Mouse (Mus musculus): ENCODE measurements at regions not wholly inside any gene's neighbourhood (a gene's known extent, or its start where the extent isn't known, plus 50 kb on each side); places are given as distances from the start of the nearest gene placed in this dataset.

DNA sequence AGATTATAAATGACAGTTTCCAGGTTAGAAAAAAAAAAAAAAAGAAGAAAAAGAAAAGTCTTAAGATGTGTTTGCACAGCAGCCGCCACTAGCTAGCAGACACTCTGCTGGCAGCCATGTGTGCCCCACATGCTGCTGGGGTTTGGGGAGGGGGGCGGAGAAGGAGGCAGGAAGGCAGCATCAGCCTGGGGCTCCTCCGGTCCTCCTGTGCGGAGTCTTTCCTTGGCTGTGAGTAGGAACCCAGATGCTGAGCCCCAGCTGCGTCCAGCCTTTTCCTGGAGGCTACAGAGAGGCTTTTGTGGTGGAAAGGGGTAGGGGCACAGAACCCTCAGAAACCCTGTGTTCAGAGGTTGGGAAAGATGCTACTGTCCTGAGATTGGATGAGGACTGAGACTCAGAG is 169.0 kb downstream of the Gadd45g start:
- no peak for DNase-seq

DNA sequence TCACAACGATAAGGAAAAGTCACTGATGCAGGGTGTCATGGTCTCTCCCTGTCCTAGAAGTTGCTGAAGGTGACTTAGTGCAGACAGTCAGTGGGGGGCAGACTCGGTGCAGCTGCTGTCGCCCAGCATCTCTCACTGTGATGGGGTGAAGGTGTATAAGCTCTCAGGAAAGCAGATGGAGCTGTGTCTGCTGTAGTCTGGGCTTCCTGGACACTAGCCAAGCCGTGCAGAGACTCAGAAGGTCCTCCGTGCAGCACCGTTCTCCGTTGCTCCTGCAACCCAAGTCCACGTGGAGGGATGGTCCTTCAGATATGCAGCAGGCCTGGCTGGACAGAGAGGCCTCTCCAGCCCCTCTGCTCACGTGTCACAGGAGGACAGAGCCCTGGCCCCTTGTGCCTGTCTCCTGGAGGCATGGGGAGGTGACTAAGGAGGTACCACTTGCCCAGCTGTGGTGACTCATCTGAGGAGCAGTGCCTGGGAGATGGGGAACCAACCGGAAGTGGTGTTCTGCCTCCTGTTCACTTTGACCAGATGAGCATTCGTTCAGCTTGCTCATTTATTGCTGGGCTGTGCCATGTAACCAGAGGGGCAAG is 171.2 kb downstream of the Gadd45g start:
- DNase-seq = peak; percentile 59 to 61

DNA sequence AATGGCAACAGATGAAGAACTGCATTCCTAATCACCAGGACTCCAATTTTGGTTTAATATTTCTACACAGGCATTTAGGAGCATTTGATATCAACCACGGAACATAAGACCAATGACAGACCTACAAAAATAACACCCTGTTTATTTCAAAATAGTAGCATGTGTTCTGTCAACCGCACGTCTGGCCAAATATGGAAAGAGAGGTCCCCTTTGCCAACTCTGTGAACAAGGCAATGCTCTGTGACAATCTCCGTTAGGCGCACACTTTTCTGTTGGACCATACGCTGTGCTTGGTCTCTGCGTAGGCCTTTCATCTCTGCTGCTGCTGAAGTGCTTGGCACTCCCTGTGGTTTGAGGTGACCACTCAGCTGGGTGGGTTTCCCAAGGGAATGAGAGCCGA is 173.2 kb downstream of the Gadd45g start:
- no peak for DNase-seq

DNA sequence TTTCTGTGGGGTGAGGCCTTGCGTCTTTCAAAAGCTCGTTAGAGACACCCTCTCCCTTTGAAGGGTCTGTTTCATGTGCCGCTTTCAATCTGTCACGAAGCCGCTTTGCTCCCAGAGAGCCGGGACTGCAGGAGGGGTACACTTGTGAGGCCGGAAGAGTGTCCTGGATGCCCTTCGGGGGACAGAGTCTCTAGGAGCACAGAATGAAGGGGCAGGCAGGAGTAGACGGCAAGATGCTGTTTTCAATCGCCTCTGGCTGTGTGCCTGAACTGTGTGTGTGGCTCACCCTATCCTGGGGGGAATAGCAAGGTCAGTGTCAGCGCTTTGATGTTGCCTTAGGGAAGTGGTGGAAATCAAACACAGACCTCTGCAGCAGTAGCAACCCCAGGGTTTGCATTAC is 174.7 kb downstream of the Gadd45g start:
- DNase-seq = peak; percentile 69 to 70

DNA sequence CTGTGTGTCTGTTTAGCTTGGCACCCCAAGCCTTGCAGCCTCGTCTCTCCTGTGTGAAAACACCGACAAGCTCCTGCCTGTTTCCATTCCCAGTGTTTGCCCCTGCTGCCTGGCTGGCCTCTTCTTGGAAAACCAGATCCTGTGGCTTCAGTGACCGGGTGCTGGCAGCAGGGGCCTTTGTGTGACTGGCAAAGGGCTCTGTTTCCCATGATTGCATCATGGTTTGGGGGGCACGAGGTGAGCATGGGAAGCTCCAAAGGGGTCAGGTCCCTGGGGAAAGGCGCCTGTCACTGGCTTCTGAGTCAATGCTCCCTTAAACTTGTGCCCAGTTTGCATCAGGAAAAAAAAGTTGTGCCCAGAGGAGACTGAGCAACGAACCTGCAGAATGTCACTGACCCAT is 175.3 kb downstream of the Gadd45g start:
- DNase-seq = peak in 1 of 2 experiments; percentile 47

DNA sequence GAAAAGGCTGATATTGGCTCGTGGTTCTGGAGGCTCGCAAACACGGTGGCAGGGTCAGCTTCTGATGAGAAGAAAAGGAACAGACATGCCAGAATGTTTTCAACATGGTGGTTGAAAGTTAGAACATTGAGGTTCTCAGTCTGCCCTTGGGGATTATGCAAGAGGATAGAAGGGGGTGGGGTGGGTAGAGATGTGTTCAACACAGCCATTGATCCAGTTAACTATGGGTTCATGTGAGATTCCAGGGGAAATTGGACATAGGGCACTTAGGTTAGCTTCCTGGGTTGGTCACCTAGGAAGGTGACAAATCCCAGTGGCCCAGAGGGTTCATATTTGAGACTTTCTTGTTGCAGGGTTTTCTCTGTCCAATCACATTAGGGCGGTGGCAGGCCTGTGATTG is 176.1 kb downstream of the Gadd45g start:
- peak in 1 of 2 experiments; percentile 27 for DNase-seq

DNA sequence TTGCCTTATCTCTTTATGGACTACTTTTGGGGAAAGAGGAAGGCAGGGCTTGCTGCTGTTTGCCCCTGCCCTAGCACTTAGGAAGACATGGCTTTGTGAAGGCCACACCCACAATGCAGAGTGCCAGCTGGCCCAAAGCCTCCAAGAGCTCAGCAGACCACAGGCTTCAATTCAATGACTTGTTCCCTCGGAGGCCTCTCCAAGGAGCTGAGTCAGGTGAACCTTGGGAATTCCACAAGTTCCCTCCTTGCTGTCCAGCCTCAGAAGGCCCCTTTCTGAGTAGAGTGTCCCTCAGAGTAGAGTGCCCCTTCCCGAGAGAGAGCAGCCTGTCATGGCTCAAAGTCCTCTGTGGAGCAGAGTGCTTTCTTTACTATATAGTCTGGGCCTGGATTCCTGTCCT is 177.9 kb downstream of the Gadd45g start:
- DNase-seq = peak; percentile 85

DNA sequence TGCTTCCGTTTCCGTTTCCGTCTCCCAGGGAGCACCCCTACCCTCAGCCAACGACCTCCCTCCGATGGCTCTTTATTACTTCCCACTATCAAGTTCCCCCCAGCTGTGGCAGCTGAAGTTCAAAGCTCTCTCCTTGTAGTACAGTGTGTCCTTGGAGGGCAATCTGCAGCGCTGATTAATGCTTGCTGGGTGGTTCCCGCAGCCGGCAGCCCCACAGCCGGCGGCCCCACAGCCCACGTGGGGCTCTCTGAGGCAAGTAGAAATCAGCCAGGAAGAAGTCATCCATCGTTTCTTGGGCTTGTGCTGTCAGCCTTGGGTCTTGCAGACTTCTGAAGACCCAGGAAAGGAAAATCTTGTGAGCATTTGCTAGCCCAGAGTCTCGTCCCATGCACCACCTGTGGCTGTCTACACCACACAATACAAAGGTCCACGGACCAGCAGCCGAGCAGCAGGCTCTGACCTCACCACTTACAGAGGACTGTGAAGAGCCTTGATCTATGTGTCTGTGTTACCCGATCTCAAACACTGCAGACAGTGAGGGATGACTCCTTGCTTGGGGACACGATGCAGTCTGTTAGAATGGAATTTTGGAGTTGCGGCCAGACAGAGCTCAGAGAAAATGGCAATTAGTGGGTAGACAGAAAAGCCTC is 178.5 kb downstream of the Gadd45g start:
- DNase-seq = peak; percentile 79 to 85

DNA sequence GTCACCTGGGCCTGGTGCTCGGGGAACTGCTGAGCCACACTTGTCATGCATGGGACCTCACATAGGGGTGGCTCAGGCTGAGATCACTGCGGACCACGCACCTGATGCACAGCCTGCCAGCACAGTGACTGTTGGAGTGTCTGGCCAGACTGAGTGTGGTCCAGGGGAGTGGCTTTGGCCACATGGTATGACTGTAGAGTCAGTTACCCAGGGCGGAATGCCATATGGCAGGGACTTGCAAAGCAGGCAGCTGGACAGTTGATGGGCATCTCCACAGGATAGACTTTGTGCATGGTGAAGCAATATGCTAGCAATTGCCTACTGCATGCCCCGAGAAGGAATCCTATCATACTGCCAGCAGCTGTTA is 179.0 kb downstream of the Gadd45g start:
- DNase-seq = peak; percentile 71 to 73

DNA sequence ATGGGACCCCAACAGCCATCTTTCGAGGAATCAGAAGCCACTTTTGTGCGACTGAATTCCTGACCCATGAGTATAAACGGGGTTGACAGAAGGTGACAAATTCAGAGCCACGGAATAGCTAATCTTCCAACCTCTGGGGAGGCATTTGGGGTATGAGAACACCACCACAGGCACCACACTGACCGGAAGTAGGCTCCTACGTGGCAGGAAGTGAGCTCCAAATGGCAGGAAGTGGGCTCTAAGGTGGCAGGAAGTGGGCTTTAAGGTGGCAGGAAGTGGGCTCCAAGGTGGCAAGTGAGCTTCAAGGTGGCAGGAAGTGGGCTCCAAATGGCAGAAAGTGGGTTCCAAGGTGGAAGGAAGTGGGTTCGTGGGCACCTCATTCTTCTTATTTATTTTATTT is 179.8 kb downstream of the Gadd45g start:
- no peak for DNase-seq

DNA sequence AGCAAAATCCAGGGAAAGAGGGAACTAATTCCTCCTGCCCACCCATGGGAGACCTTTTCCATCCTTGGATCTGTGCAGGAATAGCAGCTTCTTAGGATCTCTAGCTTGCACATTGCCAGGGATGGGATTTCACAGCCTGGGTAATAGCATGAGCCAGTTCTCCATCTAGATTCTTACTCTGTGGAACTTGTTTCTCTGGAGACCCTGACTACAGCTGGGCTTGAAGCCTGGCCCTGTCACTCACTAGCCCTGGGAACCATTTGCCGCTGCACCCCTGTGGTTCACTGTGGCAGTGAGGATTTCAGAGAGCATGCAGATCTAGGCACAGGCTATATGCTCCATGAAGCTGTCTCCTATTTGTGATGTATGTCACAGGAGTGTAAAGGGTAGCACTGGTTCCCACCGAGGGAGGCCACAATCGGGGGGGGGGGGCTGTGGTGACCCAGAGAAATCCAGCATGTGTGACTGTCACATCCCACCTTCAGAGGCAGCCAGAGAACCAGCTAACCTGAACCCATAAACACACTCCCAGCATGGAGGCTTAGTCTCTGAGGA is 183.5 kb downstream of the Gadd45g start:
- DNase-seq = no peak

DNA sequence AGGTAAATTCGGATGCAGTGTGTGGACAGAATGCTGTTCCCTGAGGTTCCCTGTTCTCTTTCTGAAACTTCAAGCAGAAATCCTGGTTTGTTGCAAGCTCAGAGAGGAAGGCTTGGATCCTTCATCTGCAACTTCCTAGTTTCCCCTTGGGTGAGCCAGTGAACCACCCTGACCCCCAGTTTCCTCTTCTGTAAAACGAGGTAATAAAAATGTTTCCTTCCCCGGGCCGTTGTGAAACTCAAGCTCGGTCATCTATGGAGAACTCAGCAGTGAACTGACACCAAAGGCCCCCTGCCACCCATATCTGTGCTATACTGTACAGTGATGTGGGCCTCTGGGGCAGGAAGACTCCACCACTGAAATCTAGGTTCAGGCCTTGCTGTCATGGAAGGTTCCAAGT is 185.0 kb downstream of the Gadd45g start:
- DNase-seq = no peak

DNA sequence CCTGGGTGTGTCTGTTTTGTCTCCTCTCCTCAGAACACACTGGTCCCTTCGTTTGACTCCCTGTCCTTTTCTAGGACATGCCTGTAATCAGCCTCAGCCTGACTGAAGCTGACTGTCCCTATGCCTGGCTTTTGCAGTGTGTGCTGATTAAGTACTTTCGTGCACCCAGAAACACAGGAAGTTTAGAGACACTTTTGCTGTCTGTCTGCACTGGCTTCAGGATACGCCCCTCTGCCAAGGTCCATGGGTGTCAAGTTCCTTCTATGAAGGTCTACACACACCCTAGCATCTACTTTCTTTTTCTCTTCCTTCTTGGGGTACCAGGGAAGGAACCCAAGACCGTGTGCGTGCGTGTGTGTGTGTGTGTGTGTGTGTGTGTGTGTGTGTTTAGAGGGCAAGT is 189.3 kb downstream of the Gadd45g start:
- peak in 1 of 2 experiments; percentile 35 for DNase-seq

DNA sequence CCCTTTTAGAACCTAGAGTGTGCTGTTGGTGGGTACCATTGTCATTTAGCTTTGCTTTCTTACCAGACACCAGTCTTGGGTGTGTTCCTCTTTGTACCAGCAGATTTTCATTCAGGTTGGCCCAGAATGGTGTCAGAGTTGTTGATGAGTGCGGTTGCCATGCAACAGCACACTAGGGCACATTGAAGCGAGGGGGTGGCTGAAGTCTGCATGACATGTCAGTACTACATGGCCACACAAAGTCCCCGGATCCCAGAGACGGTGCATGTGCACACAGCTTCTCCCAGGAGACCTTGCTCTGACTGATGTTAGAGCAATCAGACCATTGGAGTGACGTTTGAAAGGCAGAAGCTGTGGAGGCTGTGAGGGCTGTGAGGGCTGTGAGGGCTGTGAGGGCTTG is 189.9 kb downstream of the Gadd45g start:
- DNase-seq = no peak

DNA sequence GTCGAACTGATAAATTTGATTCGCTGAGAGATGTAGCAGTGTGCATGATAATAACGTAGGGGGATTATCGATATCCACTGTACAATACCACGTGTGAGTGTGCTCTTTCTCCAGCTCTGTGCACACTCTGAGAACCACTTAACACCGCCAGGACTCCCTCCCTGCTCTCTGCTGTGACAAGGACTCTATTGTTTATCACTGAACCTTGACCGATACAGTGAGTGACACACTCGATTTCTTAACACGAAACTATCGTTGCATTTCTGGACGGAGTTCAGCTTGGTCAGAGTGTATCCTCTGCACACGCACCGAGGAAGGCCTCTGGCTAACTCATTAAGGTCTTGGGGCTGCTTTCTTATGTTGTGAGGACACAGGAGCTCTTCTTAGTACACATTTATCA is 190.7 kb downstream of the Gadd45g start:
- DNase-seq = peak; percentile 65 to 68

DNA sequence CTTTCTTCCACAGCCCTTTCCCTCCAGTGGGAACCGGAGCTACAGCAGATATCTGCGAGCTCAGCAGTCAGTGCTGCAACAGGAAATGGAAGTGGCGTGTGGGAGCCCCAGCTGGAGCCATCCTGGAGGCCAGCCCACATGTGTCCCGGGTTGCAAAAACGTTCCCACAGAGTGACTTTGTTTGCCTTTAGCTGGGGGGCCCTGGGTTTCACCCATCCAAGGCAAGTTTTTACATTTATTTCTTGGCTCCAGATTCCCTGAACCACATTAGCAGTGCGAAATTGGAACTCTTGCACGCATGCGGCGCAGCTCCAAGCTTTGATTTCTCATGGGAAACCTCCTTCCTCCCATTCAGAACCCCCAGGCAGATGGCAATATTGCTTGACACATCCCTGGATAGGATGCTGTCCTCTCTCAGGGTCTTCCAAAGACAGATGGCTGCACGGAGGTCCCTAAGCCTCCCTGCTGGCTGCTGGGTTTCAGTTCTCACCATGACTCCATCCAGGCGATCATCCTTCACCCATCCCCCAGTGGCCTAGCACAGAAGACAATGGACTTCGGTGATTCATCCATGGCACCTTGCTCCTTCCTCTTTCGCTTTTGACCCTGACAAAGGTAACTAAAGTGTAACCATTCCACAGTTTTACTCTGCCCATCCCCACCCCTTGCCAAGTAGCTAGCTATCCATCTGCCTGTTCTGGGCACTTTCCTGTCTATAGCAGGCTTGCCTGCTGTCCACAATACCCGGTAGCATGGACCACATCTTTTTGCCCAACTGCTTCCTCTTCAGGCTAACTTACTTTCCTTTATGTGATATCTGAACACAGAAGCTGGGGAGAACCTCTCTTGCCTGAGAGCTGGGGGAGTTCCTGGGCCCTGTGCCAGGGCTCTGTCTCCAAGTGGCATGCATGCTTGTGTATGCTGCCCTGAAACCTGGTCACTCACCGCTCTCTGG is 195.3 kb downstream of the Gadd45g start:
- peak; percentile 37 to 53 for DNase-seq

DNA sequence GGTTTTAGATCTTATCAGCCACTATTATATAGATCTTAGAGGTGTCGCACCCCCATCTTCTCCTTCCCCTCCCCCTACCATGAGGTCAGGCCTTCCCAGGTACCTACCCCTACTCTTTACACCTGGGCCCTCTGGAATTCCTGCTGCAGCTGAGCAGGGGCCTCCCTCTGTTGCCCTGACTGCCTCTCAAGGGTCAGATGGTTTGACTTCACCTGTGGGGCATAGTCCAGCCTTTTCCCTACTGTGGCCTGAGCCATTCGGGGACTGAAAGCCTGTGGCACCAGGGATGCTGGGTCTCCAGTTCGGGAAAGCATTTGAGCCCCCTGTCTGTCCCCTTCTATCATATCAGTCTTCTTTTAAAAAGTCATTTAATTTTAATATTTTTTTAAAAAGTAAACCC is 196.4 kb downstream of the Gadd45g start:
- DNase-seq = no peak

DNA sequence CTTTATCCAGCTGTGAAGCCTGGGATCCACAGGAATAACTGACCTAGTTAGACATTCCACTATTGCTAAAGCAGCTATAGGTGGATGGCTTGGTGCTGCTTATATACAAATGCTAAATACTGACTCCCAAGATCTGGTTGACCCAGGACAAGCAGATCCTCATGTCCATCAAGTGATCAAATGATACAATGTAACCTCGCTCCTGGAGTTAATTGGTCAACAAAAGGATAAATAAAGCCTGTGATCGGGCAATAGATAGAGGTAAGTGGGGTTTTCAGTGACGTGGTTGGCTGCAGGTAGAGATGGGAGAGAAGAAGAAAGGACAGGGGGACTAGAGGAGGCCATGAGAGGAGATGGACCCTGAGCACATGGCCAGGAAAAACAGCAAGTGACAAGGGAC is 197.4 kb downstream of the Gadd45g start:
- DNase-seq = no peak

DNA sequence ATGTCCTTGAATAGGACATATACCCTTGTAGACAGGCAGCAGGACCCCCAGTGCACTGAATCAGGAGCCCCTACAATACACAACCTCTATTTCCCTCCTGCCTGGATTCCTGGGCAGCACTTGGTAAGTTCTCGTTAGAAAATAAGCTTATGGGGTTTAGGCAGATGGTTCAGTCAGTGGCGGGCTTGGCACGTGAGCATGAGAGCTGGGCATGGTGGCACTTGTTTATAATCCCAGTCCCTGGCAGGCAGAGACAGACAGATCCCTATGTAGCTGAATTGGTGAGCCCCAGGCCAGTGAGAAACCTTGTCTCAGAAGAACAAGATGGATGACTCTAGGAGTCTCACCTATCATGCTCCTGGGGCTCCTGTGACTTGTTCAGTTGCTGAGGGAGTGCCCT is 198.9 kb downstream of the Gadd45g start:
- DNase-seq = no peak

DNA sequence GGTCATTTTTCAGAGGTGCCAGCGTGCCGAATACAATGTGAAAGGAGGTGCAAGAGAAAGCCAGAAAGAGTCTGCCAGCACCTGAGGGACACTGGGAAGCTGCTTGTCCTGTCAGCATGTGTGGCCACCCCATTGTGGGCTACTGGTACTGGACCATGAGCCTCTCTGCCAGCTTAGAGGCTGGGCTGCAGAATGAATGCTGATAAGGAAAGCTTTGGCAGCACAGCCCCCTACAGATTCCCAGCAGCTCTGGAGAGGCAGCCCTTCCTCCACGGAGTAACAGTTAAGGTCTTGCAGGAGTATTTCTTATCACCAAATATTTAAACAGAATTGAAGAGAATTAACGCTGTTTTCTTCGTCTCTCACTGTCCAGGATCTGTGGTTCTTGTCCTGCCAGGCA is 199.5 kb downstream of the Gadd45g start:
- no peak for DNase-seq

DNA sequence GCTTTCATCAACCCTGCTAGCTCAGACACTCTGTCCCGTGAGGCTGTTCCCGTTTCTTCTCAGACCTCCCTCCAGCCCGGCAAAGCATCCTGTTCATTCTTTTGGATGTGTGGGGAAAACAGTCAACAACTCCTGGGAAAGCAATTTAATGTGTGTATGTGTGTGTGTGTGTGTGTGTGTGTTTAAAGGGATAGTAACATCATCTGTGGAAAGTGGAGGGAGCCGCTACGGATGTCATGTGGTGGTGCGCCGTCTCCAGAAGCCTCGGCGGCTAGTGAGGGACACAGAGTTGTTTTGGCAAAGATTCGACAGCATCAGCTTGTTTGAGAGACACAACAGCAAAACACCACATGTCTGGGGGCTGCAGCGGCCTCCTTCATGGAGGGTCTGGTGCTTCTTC is 200.2 kb downstream of the Gadd45g start:
- no peak for DNase-seq

DNA sequence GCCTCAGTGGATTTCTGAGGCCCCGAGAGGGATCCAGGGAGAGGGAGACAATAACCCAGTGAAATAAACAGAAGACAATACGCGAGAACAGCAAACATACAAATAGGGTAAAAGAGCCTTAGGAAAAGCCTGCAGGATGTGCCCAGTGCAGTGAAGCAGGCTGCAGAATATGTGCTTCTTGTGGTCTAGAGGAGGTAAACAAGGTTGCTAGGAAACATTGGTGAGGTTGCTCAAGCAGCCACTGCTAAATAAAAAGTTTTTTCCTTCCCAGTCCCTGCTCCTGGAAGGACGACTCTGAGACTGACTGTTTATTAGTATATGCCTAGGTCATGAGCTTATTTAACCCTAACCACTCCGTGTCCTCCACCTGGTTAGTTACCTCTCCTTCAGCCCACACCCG is 201.5 kb downstream of the Gadd45g start:
- DNase-seq = no peak

DNA sequence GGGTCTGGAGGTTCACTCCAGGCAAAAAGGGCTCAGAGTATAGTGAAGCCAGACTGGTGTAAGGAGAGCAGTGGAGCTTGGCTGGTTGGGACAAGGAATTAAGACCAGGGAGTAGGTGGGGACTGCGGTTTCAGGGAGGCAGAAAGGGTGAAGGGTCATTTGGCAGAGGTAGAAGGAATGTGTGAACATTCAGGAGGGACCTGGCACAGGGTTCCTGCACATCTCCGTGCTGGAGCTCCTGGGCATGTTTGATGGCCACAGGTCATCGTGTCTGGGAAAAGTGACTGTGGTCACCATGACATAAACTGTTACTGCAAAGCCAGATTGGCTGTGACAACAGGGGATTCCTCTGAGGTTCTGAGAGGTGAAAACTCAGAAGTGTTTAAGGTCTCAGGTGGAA is 202.3 kb downstream of the Gadd45g start:
- no peak for DNase-seq

Measured in adrenal gland, postnatal 36 days (tissue).